Mouse (Mus musculus) heart, adult 2 months (tissue): ENCODE measurements at regions not wholly inside any gene's neighbourhood (a gene's known extent, or its start where the extent isn't known, plus 50 kb on each side); places are given as distances from the start of the nearest gene placed in this dataset.

Source experiments
- DNase-seq, 2 experiments: peaks; one replicate each; pipeline ENCODE4 v3.0.0; 2021
- H3K27ac ChIP-seq: fragments of 200-600 bp; 2 replicates; pipeline ENCODE4 v1.8.1; 2022
- H3K27me3 ChIP-seq: fragments of 200-500 bp; 2 replicates; pipeline ENCODE4 v1.6.1; 2012; ENCODE audit warnings: mild to moderate bottlenecking, low read length, inconsistent platforms, mixed read lengths; ENCODE audit not compliant: control insufficient read depth, insufficient read depth
- H3K36me3 ChIP-seq: fragments of 200-500 bp; 2 replicates; pipeline ENCODE4 v1.6.1; 2012; ENCODE audit warnings: low read length, inconsistent platforms; ENCODE audit not compliant: control insufficient read depth, insufficient read depth
- H3K4me1 ChIP-seq: fragments of 200-500 bp; 2 replicates; pipeline ENCODE4 v1.6.1; 2011; ENCODE audit warnings: low read length; ENCODE audit not compliant: control insufficient read depth, insufficient read depth
- H3K4me3 ChIP-seq: fragments of 200-600 bp; 2 replicates; pipeline ENCODE4 v1.8.1; 2022
- H3K79me2 ChIP-seq: fragments of 200-500 bp; replicated peaks from 2 replicates; pipeline ENCODE4 v1.6.1; 2012; ENCODE audit warnings: mild to moderate bottlenecking, inconsistent platforms, low read length, moderate library complexity, mixed read lengths; ENCODE audit not compliant: control insufficient read depth, insufficient read depth
- H3K9ac ChIP-seq: fragments of 200-500 bp; 2 replicates; pipeline ENCODE4 v1.6.1; 2012; ENCODE audit warnings: low read depth, mild to moderate bottlenecking, control low read depth, inconsistent platforms, low read length, mixed read lengths
- CTCF ChIP-seq: fragments of 200-600 bp; IDR thresholded peaks from 2 replicates; pipeline ENCODE4 v1.8.1; 2022; ENCODE audit warnings: antibody characterized with exemption, mild to moderate bottlenecking, moderate library complexity
- EP300 ChIP-seq: fragments of 200-500 bp; IDR thresholded peaks from 2 replicates; pipeline ENCODE4 v1.6.1; 2011; ENCODE audit warnings: low read depth, low read length, control low read depth; ENCODE audit not compliant: insufficient read depth
- POLR2A ChIP-seq: fragments of 200-500 bp; IDR thresholded peaks from 2 replicates; pipeline ENCODE4 v1.6.1; 2011; ENCODE audit warnings: mild to moderate bottlenecking, low read depth, low read length, control low read depth; ENCODE audit not compliant: insufficient read depth
- WGBS: fragments of 180-500 bp; shearing (Covaris S2); methylation state at CpG from one replicate; pipeline ENCODE4 v1.1.7; 2018; 5-methylcytosine and 5-hydroxymethylcytosine counted together
- intact Hi-C: fragments of 180-260 bp; cut with DNase I; formaldehyde crosslinking; loops from one replicate; pipeline ENCODE4 v1.15.1; 2025

- H3K9ac ChIP-seq: no peak overlapping the region
- no peaks in the 10 kb centered on the region for H3K27me3 ChIP-seq
- H3K79me2 ChIP-seq: no peaks in the 10 kb centered on the region
- intact Hi-C loops: no loop called here
- H3K4me1 ChIP-seq: no peaks in the 10 kb centered on the region
- DNase-seq: no peak
- no peak overlapping the region for H3K4me3 ChIP-seq
- TF ChIP-seq POLR2A (no peak), EP300 (no peak), CTCF (no peak)
- H3K36me3 ChIP-seq: no peaks in the 10 kb centered on the region
- H3K27ac ChIP-seq: no peak overlapping the region
Measured at GRCm38 (mm10) chr4:12263746-12264145, 91.9 kb upstream of the Fam92a start.

- H3K36me3 ChIP-seq: no peaks in the 10 kb centered on the region
- no peaks in the 10 kb centered on the region for H3K4me1 ChIP-seq
- TF ChIP-seq CTCF: no peak
- no peak for TF ChIP-seq POLR2A
- no peak for TF ChIP-seq EP300
- DNase-seq: no peak
- H3K27ac ChIP-seq: no peak overlapping the region
- H3K9ac ChIP-seq: no peak overlapping the region
- 92% methylated on average over 10 of the region's 10 CpGs for WGBS
- no peaks in the 10 kb centered on the region for H3K27me3 ChIP-seq
- no peak overlapping the region for H3K4me3 ChIP-seq
- no peaks in the 10 kb centered on the region for H3K79me2 ChIP-seq
- intact Hi-C loops: no loop called here
Measured at GRCm38 (mm10) chr4:12263197-12263596, 91.4 kb upstream of the Fam92a start.

GRCm38 (mm10) chr4:12247994-12248393 lies 76.2 kb upstream of the Fam92a start:
- Histone ChIP-seq H3K36me3 (no peaks in the 10 kb centered on the region), H3K79me2 (no peaks in the 10 kb centered on the region), H3K9ac (no peak overlapping the region), H3K27ac (no peak overlapping the region), H3K4me3 (no peak overlapping the region), H3K27me3 (no peaks in the 10 kb centered on the region), H3K4me1 (no peaks in the 10 kb centered on the region)
- no peak for DNase-seq
- intact Hi-C loops: loop anchor here (10.0 kb wide), 1 partner anchor 287 kb away; no protein-coding TSS in a partner anchor
- TF ChIP-seq CTCF (no peak), EP300 (no peak), POLR2A (no peak)

GRCm38 (mm10) chr4:12246595-12246994 lies 74.8 kb upstream of the Fam92a start:
- H3K79me2 ChIP-seq: no peaks in the 10 kb centered on the region
- H3K27ac ChIP-seq: no peak overlapping the region
- H3K9ac ChIP-seq: no peak overlapping the region
- DNase-seq: no peak
- TF ChIP-seq CTCF: no peak
- no peak for TF ChIP-seq POLR2A
- no peak for TF ChIP-seq EP300
- H3K4me3 ChIP-seq: no peak overlapping the region
- no peaks in the 10 kb centered on the region for H3K36me3 ChIP-seq
- 80% methylated on average over 4 of the region's 4 CpGs for WGBS
- intact Hi-C loops: loop anchor here (10.0 kb wide), 1 partner anchor 288 kb away; no protein-coding TSS in a partner anchor
- H3K4me1 ChIP-seq: no peaks in the 10 kb centered on the region
- no peaks in the 10 kb centered on the region for H3K27me3 ChIP-seq

- Histone ChIP-seq H3K4me1 (no peaks in the 10 kb centered on the region), H3K9ac (no peak overlapping the region), H3K27ac (no peak overlapping the region), H3K79me2 (no peaks in the 10 kb centered on the region), H3K36me3 (no peaks in the 10 kb centered on the region), H3K4me3 (no peak overlapping the region), H3K27me3 (no peaks in the 10 kb centered on the region)
- TF ChIP-seq EP300: peak; percentile 63; the same call in 1 of the 2 replicates
- TF ChIP-seq CTCF: peak; percentile 92
- TF ChIP-seq POLR2A: no peak
- DNase-seq: peak; percentile 36 to 61
- WGBS: 3% methylated on average over 12 of the region's 12 CpGs
- intact Hi-C loops: loop anchor here (5.0 to 10.0 kb wide), 2 partner anchors 294 to 1536 kb away; no protein-coding TSS in a partner anchor
Measured at GRCm38 (mm10) chr4:12240941-12241571, 69.2 kb upstream of the Fam92a start.

GRCm38 (mm10) chr4:12230731-12231130 lies 58.9 kb upstream of the Fam92a start:
- Histone ChIP-seq H3K4me1 (no peaks in the 10 kb centered on the region), H3K4me3 (no peak overlapping the region), H3K79me2 (no peaks in the 10 kb centered on the region), H3K27ac (no peak overlapping the region), H3K36me3 (no peaks in the 10 kb centered on the region), H3K27me3 (no peaks in the 10 kb centered on the region), H3K9ac (no peak overlapping the region)
- DNase-seq: no peak
- TF ChIP-seq CTCF (peak; percentile 72), EP300 (no peak), POLR2A (no peak)
- 57% methylated on average over 1 of the region's 1 CpGs for WGBS
- intact Hi-C loops: no loop called here
